10 mouse cellular contexts compared by ENCODE assay signal in genomic region chr10:43706001-43706988, GRCm38 (mm10).
A peak's percentile ranks its signal among the peaks of the same experiment; 100 is the strongest.
DNase-seq lines count a peak whose midpoint lies in the region; ATAC-seq and TF ChIP-seq lines count a peak whose summit lies in the region.
"Had no signal": no experiment of that assay in that cellular context is flagged by ENCODE, and none has a peak within 500 bp of the region (broad histone marks: within the 10 kb centered on the region; RNA-seq: fewer than 3 reads in every experiment).

No protein-coding gene starts in this region.

- WGBS in hindbrain, postnatal 0 days, result 64% methylated on average over 17 of the region's 17 CpGs
- 65% methylated on average over 17 of the region's 17 CpGs for WGBS in hindbrain, embryonic 14.5 days
- WGBS in kidney, embryonic 14.5 days, result 61% methylated on average over 17 of the region's 17 CpGs
- 66% methylated on average over 17 of the region's 17 CpGs for WGBS in forebrain, embryonic 14.5 days

- intact Hi-C loops in gastrocnemius, postnatal 14 days (cut with DNase I; ENCODE audit: low total_unique reads), result no loop called here
- intact Hi-C loops in left cerebral cortex, postnatal 36 days (cut with DNase I), result no loop called here

- H3K9ac ChIP-seq in hindbrain, postnatal 0 days (replicated peaks; ENCODE audit: low read length), result no peak overlapping the region
- no peak overlapping the region for H3K9ac ChIP-seq in hindbrain, embryonic 14.5 days
- no peak overlapping the region for H3K9ac ChIP-seq in kidney, embryonic 14.5 days (ENCODE audit: low read depth, low read length)
- H3K9ac ChIP-seq in forebrain, embryonic 14.5 days (ENCODE audit: low read length), result no peak overlapping the region
- H3K9ac ChIP-seq: limb, embryonic 13.5 days had no signal

- H3K9me3 ChIP-seq in hindbrain, postnatal 0 days (ENCODE audit: low read length), result no peaks in the 10 kb centered on the region
- no peaks in the 10 kb centered on the region for H3K9me3 ChIP-seq in hindbrain, embryonic 14.5 days (ENCODE audit: control insufficient read depth, low read length)
- H3K9me3 ChIP-seq in kidney, embryonic 14.5 days (ENCODE audit: control insufficient read depth, low read length), result no peaks in the 10 kb centered on the region
- H3K9me3 ChIP-seq in forebrain, embryonic 14.5 days (replicated peaks; ENCODE audit: control insufficient read depth, low read length), result no peaks in the 10 kb centered on the region
- H3K9me3 ChIP-seq: limb, embryonic 13.5 days had no signal

- no peak overlapping the region for H3K4me3 ChIP-seq in hindbrain, postnatal 0 days (ENCODE audit: low read length)
- no peak overlapping the region for H3K4me3 ChIP-seq in hindbrain, embryonic 14.5 days (replicated peaks; ENCODE audit: low read length)
- no peak overlapping the region for H3K4me3 ChIP-seq in kidney, embryonic 14.5 days (ENCODE audit: low read length)
- H3K4me3 ChIP-seq in forebrain, embryonic 14.5 days (ENCODE audit: low read depth, low read length), result no peak overlapping the region
- H3K4me3 ChIP-seq: limb, embryonic 13.5 days had no signal

- H3K27me3 ChIP-seq in hindbrain, postnatal 0 days (ENCODE audit: insufficient read depth, low read length), result no peaks in the 10 kb centered on the region
- H3K27me3 ChIP-seq in hindbrain, embryonic 14.5 days (ENCODE audit: control insufficient read depth, insufficient read depth, low read length), result no peaks in the 10 kb centered on the region
- H3K27me3 ChIP-seq in kidney, embryonic 14.5 days (ENCODE audit: control insufficient read depth, insufficient read depth, low read length), result no peaks in the 10 kb centered on the region
- no peaks in the 10 kb centered on the region for H3K27me3 ChIP-seq in forebrain, embryonic 14.5 days (replicated peaks; ENCODE audit: control insufficient read depth, insufficient read depth, low read length)
- H3K27me3 ChIP-seq: Patski had no signal

- ATAC-seq in hindbrain, postnatal 0 days, result no peak
- ATAC-seq in hindbrain, embryonic 14.5 days (ENCODE audit: low FRiP score), result no peak
- 0 out of 2 replicates have a peak, but pooled peaks have one; percentile 20 for ATAC-seq in kidney, embryonic 14.5 days (ENCODE audit: low FRiP score, low TSS enrichment)
- no peak for ATAC-seq in forebrain, embryonic 14.5 days
- ATAC-seq: Patski had no signal

- no peak for DNase-seq in hindbrain, postnatal 0 days (ENCODE audit: low spot score)
- no peak for DNase-seq in hindbrain, embryonic 14.5 days (ENCODE audit: low spot score)
- peak; percentile 40 for DNase-seq in ES-CJ7 (ENCODE audit: low read depth, low spot score)
- peak; percentile 32 to 45 for DNase-seq in spleen, adult 18-20 months
- no peak for DNase-seq in gastrocnemius, postnatal 14 days
- no peak for DNase-seq in forebrain, embryonic 14.5 days (ENCODE audit: low spot score)
- no peak for DNase-seq in left cerebral cortex, postnatal 36 days (ENCODE audit: low spot score in 2 of 2)

- H3K27ac ChIP-seq in hindbrain, postnatal 0 days, result no peak overlapping the region
- H3K27ac ChIP-seq in hindbrain, embryonic 14.5 days, result no peak overlapping the region
- no peak overlapping the region for H3K27ac ChIP-seq in kidney, embryonic 14.5 days (ENCODE audit: low read depth, low read length)
- no peak overlapping the region for H3K27ac ChIP-seq in forebrain, embryonic 14.5 days (ENCODE audit: low read depth, low read length)

- no peak overlapping the region for H3K4me2 ChIP-seq in hindbrain, postnatal 0 days (ENCODE audit: low read depth, low read length)
- no peak overlapping the region for H3K4me2 ChIP-seq in hindbrain, embryonic 14.5 days (replicated peaks)
- H3K4me2 ChIP-seq in kidney, embryonic 14.5 days (replicated peaks; ENCODE audit: low read depth, low read length), result no peak overlapping the region
- H3K4me2 ChIP-seq in forebrain, embryonic 14.5 days (ENCODE audit: low read length), result no peak overlapping the region
- H3K4me2 ChIP-seq: limb, embryonic 13.5 days had no signal

- H3K36me3 ChIP-seq in hindbrain, postnatal 0 days (ENCODE audit: insufficient read depth, low read length), result no peaks in the 10 kb centered on the region
- H3K36me3 ChIP-seq in hindbrain, embryonic 14.5 days (replicated peaks; ENCODE audit: control insufficient read depth, insufficient read depth), result no peaks in the 10 kb centered on the region
- no peaks in the 10 kb centered on the region for H3K36me3 ChIP-seq in kidney, embryonic 14.5 days (ENCODE audit: control insufficient read depth, insufficient read depth, low read length)
- H3K36me3 ChIP-seq in forebrain, embryonic 14.5 days (ENCODE audit: control insufficient read depth, insufficient read depth, low read length), result no peaks in the 10 kb centered on the region
- H3K36me3 ChIP-seq: limb, embryonic 13.5 days had no signal

- no peaks in the 10 kb centered on the region for H3K4me1 ChIP-seq in hindbrain, postnatal 0 days (ENCODE audit: insufficient read depth, low read length)
- H3K4me1 ChIP-seq in hindbrain, embryonic 14.5 days (replicated peaks; ENCODE audit: control insufficient read depth, insufficient read depth, low read length), result no peaks in the 10 kb centered on the region
- H3K4me1 ChIP-seq in kidney, embryonic 14.5 days (ENCODE audit: control insufficient read depth, insufficient read depth, low read length), result no peaks in the 10 kb centered on the region
- no peaks in the 10 kb centered on the region for H3K4me1 ChIP-seq in forebrain, embryonic 14.5 days (ENCODE audit: control insufficient read depth, insufficient read depth, low read length)

- TF ChIP-seq CTCF in hindbrain, postnatal 0 days (IDR thresholded peaks at IDR 0.05; ENCODE audit: low read depth), result 0 out of 2 replicates have a peak, but pooled peaks have one; percentile 11

Comparison
In these comparisons a context has a peak if more than half of its experiments do, and no peak if none do; other contexts are left out.
1. DNase-seq: peak in ES-CJ7 (single experiment) and spleen, adult 18-20 months (2 of 2); none in hindbrain, postnatal 0 days (single experiment), hindbrain, embryonic 14.5 days (single experiment), gastrocnemius, postnatal 14 days (single experiment), forebrain, embryonic 14.5 days (single experiment) and left cerebral cortex, postnatal 36 days (0 of 2).